ENCODE assay signal across 7 mouse cellular contexts in genomic region chr8:91134070-91134475, GRCm38 (mm10).
DNase-seq lines count a peak whose midpoint lies in the region; ATAC-seq lines count a peak whose summit lies in the region.

No protein-coding gene starts in this region.

- ATAC-seq in intestine, embryonic 15.5 days: peak; percentile 99

- H3K27me3 ChIP-seq in intestine, embryonic 15.5 days (replicated peaks): no peaks in the 10 kb centered on the region
- H3K27me3 ChIP-seq in midbrain, embryonic 10.5 days (ENCODE audit: low read depth, poor library complexity, severe bottlenecking): no peaks in the 10 kb centered on the region

- peak; percentile 100 for DNase-seq in adrenal gland, adult 2 months
- peak; percentile 99 for DNase-seq in embryo, embryonic 11.5 days (ENCODE audit: low read depth, low spot score)
- DNase-seq in gastrocnemius, postnatal 36 days: peak; percentile 98
- peak; percentile 100 for DNase-seq in left cerebral cortex, postnatal 25 days (ENCODE audit: low spot score in 2 of 2)
- peak; percentile 99 for DNase-seq in midbrain, embryonic 10.5 days (ENCODE audit: low spot score)
- DNase-seq in right cerebral cortex, postnatal 4 days: peak; percentile 99

- H3K9me3 ChIP-seq in intestine, embryonic 15.5 days: no peaks in the 10 kb centered on the region
- H3K9me3 ChIP-seq in midbrain, embryonic 10.5 days (replicated peaks): no peaks in the 10 kb centered on the region

- 0 out of 2 replicates have a peak, but pooled peaks cover 5% of the 10 kb centered on the region for H3K36me3 ChIP-seq in intestine, embryonic 15.5 days
- peaks cover 11% of the 10 kb centered on the region for H3K36me3 ChIP-seq in midbrain, embryonic 10.5 days

- peak overlapping the region; percentile 20; the same call in 1 of the 2 replicates for H3K27ac ChIP-seq in intestine, embryonic 15.5 days
- peak overlapping the region; percentile 88 for H3K27ac ChIP-seq in midbrain, embryonic 10.5 days (replicated peaks)

- peaks cover 7% of the 10 kb centered on the region; the same call in 1 of the 2 replicates for H3K4me1 ChIP-seq in intestine, embryonic 15.5 days (replicated peaks)
- H3K4me1 ChIP-seq in midbrain, embryonic 10.5 days: peaks cover 40% of the 10 kb centered on the region

- intact Hi-C loops in gastrocnemius, postnatal 36 days (cut with DNase I): no loop called here
- intact Hi-C loops in left cerebral cortex, postnatal 25 days (cut with DNase I): no loop called here

- H3K4me2 ChIP-seq in intestine, embryonic 15.5 days (replicated peaks): peak overlapping the region; percentile 51

- H3K4me3 ChIP-seq in intestine, embryonic 15.5 days (replicated peaks): peak overlapping the region; percentile 93
- H3K4me3 ChIP-seq in midbrain, embryonic 10.5 days: peak overlapping the region; percentile 99

- H3K9ac ChIP-seq in intestine, embryonic 15.5 days: peak overlapping the region; percentile 9

- under 1% methylated on average over 24 of the region's 24 CpGs for WGBS in intestine, embryonic 15.5 days
- under 1% methylated on average over 24 of the region's 24 CpGs for WGBS in midbrain, embryonic 10.5 days

Comparison
In these comparisons a context has a peak if more than half of its experiments do, and no peak if none do; other contexts are left out.
1. Peak in every context shown above with its lines: DNase-seq, ATAC-seq, H3K4me3 ChIP-seq and H3K27ac ChIP-seq.